Mouse (Mus musculus) E14TG2a.4 (cell line): Measurements from ENCODE around the gene Slc6a6.

Experiments used
- CTCF ChIP-seq: conservative IDR thresholded peaks from 2 replicates; pipeline ENCODE4 v1.5.1; 2014; ENCODE audit warnings: low read length
- NANOG ChIP-seq: IDR thresholded peaks from 2 replicates; pipeline ENCODE4 v1.6.1; 2014; ENCODE audit warnings: borderline replicate concordance, low read length, mixed read lengths
- POU5F1 ChIP-seq: IDR thresholded peaks from 2 replicates; pipeline ENCODE4 v1.6.1; 2014; ENCODE audit warnings: low read length, borderline replicate concordance

GRCm38 (mm10) chr6:91796736-91797135, 112.9 kb downstream of the Slc6a6 start:
- no peak for TF ChIP-seq POU5F1
- no peak for TF ChIP-seq CTCF
- TF ChIP-seq NANOG: no peak
